Mouse (Mus musculus) liver, embryonic 18 days (tissue): Measurements from ENCODE around the gene Erbb4. TPM values are rescaled to one million over a fixed set of nuclear protein-coding genes. Genes with fewer than 3 reads are reported as not detected.

Source experiments
- polyA plus RNA-seq: library from polyadenylated mRNA; depleted of rRNA; stranded (reverse); fragments of >200 nt; gene quantifications from 2 replicates; pipeline ENCODE4 v1.2.3, GENCODE M21; 2012; rRNA removed

Gene Erbb4
- polyA plus RNA-seq = 0.02 TPM in 2 replicates

GRCm38 (mm10) chr1:69107485-69108158 lies at the start of gene Erbb4:
Gene Erbb4 (minus strand): TSS chr1:69108059.

